Mouse (Mus musculus) monocyte, adult 2 months (primary cell): ENCODE measurements around the gene Plk2.

ENCODE experiments used
- DNase-seq, 2 experiments: peaks; one replicate each; pipeline ENCODE4 v3.0.0; 2022; ENCODE audit warnings: low spot score in 2 of 2, low read depth in 1 of 2

Gene Plk2

DNA sequence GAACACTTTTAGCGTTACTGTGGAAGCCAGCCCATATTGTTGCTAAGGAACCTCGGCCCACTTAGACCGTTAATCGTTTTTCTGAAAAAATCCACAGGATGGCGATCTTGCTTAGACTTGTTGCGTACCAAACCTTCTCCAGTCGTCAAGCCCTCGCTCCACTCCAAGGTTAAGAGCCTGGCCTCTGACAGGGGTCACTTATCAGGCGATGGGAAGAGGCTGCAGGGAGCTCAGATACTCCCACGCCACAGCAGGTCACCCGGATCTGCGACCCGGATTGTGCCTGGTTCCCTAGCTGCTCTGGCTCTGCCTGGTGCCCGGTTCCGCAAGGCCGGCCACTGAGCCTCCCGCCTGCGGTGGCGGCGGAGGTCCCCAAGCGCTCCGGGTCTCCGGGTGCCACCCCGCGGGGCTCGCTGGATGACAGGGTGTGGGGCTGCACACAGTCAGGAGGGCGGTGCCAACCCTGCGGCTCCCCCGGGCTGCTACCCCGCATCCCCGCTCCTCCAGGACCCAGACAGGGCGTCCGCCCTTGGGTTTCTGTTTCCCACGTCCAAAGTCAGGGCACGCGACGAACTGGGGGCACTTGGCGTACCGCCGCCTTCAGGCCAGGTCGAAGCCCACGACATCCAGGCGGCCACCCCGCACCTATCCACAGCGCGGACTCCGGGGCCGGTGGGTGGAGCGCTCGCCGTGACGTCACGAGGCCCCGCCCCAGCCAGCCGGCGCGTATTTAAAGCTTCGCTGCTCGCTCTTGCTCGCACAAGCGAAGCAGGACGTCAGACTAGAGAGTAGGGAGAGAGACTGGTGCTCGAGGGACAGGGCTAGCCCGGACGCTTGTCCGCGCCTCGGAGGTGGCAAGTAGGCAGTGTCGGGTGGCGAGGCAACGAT, at the start of gene Plk2:
Gene Plk2 (plus strand): TSS at position 756 of the 888 bp plus-strand sequence.
- peak; percentile 63 to 92 for DNase-seq

DNA sequence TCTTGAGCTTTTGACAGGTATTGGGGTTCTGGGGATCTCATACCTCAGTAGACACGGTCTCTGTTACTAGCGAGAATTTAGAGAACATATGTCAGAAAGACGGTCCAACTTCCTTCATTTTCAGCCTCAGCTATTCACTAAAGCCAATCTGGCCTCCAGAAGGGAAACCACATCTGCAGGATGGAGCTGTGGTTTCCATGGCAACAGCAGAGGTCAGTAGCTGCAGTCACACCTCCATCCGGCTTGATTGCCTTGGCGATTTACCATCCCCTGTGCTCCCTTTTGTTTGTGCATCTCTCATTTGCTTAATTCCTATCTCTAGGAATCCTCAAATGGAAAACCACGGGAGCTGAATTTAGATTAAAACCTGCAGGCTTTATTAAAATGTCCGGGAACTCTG, 48.1 kb upstream of the Plk2 start:
- DNase-seq = no peak

DNA sequence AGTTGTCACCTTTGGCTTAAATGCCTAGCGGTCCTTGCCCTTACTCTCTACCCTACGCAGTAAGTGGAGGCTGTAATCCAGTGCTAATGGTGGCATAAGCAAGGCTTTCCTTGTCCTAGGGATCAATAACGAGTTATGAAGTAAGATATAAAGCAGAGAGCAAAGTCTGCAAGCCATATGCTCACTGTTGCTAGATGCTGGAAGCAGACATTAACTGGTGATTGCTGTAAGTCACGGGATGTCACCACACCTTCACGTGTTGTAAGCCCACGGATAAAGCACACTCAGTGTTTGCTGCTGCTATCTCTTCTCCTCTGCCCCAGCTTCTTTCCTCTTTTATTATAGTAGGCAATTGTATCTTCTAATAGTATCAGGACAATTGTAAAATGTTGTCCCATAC, 43.8 kb upstream of the Plk2 start:
- DNase-seq = no peak

DNA sequence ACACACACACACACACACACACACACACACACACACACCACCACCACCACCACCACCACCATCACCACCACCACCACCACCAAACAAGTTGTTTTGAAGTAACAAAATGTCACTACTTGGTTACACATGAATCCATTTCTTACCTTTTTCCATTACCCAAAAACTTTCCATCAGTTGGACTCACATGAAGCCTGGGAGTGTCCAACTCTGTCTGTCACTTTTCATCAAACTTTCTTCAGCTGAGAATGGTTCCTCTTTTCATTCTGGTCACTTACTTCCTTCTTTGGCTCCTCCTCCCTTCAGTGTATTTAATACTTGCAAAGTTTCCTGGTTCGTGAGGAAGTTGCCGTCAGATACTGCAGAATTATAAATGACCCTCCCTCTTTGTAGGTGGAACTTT, 37.9 kb upstream of the Plk2 start, which contains the start of gene Gapt:
Gene Gapt (minus strand): TSS at position 259 of the 400 bp plus-strand sequence.
- DNase-seq = no peak

DNA sequence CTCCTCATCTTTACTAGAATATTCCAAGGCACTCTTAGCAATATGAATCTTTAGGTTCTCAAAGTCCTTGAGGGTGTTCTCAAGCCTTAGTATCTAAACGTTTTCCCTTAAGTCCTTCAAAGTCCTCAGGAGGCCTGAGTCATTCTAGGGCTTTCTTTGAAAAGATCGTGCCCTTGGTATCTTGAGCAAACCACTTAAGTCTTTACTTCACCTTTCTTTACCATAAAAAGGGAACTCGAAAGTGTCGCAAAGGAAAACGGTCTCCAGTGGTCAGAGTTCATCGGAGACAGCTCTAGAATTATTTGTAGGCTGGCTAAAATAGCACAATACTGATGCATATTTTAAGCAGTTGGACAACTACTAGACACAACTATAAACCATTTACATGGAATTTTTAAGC, 31.1 kb upstream of the Plk2 start:
- DNase-seq = peak in 1 of 2 experiments; percentile 31

DNA sequence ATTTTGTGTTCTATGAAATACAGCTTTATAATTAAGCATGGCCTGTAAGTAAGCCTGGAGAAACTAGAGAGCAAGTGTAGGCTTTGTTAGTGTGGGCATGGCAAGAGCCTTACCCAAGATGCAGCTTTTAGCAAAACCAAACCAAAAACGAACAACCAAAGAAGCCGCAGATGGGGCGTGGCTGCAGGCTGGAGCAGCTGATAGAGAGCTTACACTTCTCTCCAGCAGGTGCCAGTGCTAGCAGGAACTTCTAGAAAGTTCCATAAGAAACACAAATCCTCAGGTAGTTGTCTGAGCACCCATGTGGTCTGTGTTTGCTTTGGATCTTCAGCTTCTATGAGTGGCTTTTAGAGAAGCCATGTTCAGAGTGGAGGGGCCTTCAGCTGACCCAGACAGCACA, 28.4 kb upstream of the Plk2 start:
- no peak for DNase-seq

DNA sequence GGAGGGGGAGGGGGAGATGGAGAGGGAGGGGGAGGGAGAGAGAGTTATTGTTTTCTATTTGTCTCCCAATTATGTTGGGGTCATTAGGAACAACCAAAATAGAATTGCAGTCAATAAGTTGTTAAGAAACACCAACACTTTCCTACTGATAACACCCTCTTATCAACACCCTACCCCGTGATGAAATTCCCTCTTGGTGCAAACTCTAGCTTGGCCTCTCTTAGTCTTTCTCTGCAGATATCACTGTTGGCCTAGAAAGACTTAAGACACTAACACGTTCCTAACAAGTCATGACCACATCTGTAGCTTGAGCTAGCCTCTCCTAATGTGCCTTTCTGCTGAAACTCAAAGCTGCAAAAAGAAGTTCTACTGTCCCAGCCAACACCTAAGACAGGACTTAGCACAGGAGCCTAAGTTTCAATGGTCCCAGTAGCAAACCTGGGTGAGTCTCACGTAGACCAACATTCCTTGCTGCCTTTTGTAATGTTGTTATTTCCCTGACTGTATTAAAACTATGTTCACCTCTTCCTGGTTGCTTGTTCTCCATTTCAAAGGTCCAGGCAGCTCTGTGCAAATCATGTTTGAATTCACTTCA, 26.8 kb upstream of the Plk2 start:
- DNase-seq = no peak

DNA sequence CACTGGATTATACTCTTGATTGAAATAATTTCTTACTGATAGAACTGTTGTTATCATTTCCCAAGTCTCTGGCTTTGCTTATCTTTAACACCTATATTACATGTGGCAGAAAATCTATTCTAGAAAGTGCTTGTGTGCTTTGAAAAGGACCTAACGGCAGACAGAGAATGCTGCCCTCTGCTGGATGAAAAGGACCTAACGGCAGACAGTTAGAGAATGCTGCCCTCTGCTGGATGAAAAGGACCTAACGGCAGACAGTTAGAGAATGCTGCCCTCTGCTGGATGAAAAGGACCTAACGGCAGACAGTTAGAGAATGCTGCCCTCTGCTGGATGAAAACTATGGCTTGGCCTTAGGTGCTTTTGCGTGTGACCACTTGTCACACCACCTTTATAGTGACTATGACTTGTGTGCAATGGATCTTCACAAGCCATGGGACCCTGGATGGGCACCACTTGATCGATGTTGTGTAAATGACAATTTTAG, 26.2 kb upstream of the Plk2 start:
- DNase-seq = peak in 1 of 2 experiments; percentile 68

DNA sequence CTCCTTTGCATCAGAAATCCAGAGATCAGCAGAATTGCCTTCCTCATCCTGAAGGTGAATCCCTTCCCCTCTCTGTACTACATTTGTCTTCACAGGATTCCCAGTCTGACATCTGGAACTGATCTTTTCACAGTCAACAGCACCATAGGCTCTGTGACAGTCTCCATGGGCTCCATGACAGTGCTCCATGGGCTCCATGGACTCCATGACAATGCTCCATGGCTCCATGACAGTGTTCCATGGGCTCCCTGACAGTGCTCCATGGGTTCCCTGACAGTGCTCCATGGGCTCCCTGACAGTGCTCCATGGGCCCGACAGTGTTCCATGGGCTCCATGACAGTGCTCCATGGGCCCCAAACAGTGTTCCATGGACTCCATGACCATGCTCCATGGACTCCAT, 25.2 kb upstream of the Plk2 start:
- DNase-seq = no peak

DNA sequence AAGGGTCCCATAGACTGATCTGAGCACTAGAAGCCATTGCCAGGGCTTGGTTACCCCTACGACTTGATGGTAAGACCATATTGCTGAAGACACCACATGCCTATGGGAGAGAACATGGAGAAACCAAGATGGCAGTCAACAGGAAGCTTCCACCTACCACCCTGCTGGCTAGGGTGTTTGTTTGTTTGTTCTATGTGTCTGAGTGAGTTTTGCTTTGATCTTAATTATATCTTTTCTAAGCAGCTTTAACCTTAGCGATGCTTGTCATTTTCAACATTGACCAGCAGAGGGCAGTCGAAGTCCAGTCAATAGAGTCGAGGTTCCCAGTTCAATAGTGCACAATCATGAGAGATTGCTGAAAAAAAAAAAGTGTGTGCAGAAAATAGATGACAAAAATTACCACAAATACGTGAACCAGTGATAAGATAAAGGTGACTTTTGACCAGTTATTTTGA, 12.4 kb upstream of the Plk2 start:
- DNase-seq = no peak

DNA sequence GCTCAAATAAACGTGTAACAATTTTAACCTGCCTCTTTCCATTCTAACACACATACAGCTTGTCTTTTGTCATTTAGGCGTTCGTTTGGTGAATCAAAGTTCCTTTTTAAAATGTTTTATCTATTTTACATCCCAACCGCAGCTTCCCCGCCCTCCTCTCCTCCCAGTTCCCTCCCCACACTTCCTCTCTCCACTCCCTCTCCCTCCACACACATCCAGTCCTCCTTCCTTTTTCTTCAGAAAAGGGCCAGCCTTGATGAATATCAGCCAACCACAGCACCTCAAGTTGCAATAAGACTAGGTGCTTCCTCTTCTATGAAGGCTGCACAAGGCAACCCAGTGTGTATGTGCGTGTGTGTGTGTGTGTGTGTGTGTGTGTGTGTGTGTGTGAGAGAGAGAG, 10.3 kb upstream of the Plk2 start:
- DNase-seq = no peak

DNA sequence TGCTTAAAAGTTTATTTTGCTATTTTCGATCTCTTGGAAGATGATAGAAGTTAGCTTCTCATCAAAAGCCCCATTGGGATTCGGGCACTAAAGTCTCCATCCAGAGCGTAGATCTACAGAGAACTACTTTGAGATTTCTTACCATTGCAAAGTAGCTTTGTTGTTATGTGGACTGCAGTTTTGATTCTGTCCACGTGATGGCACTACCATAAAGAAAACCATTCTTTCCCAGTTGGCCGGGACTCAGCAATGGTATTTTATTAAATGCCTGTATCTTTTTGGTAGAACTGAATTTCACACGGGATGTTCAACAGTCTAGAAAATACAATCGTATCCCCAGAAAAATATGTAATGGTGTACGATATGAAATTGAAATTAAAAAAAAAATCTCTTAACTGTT, 2.6 kb upstream of the Plk2 start:
- peak in 1 of 2 experiments; percentile 24 for DNase-seq

DNA sequence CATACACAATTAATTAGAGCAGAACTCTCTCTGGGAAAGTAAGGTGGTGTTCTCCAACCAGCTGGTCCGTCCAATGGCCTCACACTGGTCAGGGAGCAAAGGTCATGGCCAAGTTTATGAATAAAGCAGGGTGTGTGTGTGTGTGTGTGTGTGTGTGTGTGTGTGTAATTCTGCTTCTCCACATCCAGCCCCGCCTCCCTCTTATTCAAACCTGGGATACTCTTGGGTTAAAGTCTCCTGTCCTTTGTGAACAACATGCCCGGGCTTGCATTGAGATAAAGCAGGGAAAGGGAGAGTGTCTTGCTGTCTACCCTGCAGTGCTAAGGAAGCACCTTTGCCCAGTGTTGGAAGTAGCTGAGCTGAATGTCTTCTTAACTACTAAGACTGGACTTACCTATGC, 2.2 kb upstream of the Plk2 start:
- DNase-seq = no peak

DNA sequence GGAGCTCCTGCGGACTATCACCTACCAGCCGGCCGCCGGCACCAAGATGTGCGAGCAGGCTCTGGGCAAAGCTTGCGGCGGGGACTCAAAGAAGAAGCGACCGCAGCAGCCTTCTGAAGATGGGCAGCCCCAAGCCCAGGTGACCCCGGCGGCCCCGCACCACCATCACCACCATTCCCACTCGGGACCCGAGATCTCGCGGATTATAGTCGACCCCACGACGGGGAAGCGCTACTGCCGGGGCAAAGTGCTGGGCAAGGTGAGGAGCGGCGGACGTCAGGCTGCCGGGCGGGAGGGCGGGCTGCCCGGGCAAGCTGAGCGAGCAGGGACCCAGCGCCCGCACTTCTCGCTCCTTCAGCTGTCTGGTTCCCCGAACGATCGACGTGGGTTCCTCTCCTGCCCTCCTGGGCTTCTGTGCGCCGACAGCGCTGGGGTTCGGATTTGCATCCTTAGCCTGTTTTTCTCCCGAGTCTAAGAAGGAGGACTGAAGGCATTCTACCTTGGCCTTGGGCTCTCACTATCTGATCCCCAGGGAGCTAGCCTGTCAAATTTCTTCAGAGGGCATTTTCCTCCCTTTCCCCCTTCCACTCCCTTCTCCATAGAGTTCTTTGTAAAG, 441 bp downstream of the Plk2 start:
- no peak for DNase-seq

DNA sequence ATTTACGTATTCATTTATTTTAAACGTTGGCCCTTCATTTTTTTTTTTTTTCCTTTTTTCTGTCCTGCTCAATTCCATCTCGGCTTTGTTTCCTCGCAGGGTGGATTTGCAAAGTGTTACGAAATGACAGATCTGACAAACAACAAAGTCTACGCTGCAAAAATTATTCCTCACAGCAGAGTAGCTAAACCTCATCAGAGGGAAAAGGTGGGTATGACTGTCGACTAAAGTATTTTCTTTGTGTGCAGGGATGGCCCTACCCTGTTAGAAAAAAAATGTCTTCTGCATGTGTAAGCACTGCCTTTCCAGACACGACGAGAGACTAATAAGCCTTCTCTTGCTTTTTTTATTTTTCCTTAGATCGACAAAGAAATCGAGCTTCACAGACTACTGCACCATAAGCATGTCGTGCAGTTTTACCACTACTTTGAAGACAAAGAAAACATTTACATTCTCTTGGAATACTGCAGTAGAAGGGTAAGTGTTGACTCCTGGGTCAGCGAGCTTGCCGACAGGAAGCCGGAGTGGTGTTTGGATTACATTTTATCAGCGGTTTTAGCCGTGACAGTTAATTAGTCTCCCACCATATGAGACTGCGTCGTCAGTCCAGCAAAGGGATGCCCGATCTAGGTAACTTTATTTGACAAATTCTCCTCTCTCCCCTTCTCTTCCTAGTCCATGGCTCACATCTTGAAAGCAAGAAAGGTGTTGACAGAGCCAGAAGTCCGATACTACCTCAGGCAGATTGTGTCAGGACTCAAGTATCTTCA, 1.3 kb downstream of the Plk2 start:
- DNase-seq = no peak

DNA sequence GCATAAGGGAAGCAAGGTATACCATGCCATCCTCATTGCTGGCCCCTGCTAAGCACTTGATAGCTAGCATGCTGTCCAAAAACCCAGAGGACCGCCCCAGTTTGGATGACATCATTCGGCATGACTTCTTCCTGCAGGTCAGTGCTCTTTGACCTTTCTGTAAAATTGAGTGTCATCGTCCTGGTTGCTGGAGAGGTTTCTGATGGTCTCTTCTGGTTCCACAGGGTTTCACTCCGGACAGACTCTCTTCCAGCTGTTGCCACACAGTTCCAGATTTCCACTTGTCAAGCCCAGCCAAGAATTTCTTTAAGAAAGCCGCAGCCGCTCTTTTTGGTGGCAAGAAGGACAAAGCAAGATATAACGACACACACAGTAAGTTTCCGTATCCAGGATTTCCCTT, 2.9 kb downstream of the Plk2 start:
- DNase-seq = no peak

DNA sequence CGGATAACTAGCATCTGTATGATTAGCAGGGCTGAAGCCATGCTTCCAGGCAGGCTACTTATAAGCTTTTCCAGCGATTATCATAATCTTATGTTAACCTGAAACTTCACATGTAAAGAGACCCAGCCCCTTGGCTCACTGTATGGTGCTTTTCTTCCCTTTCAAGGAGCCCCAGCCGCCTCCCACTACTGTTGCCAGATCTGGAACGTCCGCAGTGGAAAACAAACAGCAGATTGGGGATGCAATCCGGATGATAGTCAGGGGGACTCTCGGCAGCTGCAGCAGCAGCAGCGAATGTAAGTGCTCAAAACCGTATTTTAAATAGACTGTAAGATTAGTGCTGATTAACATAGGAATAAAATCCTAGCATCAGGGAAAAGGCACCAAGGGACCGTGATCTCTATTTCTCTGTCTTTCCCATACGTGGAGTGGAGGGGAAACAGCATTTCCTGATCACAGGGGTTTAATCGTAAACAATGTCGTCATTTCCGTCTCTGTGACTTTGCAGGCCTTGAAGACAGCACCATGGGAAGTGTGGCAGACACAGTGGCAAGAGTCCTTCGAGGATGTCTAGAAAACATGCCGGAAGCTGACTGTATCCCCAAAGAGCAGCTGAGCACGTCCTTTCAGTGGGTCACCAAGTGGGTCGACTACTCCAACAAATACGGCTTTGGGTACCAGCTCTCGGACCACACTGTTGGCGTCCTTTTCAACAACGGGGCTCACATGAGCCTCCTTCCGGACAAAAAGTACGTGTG, 3.8 kb downstream of the Plk2 start:
- no peak for DNase-seq

DNA sequence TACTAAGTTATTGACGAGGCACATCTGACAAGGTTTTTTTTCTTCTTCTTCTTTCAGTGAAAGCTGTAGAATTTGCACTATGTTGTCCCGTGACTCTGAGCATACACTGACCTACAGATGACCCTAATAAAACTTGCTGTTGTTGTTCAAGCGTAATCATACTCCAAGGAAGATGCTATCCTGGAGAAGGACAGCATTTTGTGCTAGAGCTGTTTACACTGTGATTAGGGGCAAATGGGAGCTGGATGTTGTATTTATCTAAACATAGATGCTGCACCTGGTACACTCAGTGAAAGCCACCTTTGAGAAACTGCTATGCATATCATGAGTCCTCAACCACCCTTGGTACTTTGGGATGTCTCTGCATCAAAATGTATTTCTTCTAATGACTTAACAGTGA, 6.6 kb downstream of the Plk2 start:
- no peak for DNase-seq

DNA sequence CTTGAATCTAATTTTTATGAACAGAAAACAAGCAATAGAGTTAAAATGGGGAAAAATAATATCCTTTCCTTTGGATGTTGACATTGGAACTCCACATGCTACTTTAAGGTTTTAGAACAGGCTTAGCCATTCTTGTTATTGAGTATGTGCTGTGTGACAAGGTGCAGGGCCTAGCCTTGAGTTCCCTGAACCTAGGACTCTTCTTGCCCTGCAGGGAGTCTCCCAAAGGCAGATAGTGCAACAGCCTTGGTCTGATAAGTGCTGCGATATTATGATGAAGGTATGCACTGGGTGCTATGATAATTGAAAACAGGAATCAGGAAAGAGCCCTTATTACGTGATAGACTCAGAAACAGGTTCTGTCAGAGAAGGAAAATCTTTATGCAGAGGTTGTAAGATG, 7.0 kb downstream of the Plk2 start:
- DNase-seq = no peak

DNA sequence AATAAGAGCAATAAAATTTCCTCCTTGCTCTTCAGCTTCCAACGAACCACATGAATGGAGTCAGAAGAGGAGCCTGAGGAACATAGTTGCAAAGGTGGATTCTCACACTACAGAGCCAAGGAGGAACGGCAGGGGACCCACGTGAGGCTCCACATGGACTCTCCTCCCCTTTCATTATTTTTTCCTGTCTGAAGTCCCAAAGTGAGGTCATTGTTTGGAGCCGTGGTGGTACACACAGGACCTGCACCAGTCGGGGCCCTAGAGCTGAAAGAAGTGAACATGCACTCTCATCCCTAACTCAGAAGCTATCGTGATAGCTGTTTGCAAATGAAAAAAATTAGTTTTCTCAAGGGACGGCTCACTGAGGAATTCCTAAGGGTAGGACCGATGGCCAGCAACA, 9.2 kb downstream of the Plk2 start:
- no peak for DNase-seq
